Mouse (Mus musculus) liver, embryonic 14.5 days (tissue): ENCODE results near the gene Cntnap5c.

Source experiments
- CTCF ChIP-seq: IDR thresholded peaks from 2 replicates; pipeline ENCODE4 v1.5.1; 2016; ENCODE audit warnings: antibody characterized with exemption, low read depth, control low read depth
- EP300 ChIP-seq: IDR thresholded peaks from 2 replicates; pipeline ENCODE4 v1.6.1; 2016; ENCODE audit warnings: antibody characterized with exemption, low read depth

GRCm38 (mm10) chr17:58407769-58408168, 638.4 kb downstream of the Cntnap5c start:
- no peak for TF ChIP-seq CTCF
- no peak for TF ChIP-seq EP300
